9 mouse cellular contexts compared by ENCODE assay signal in genomic region chr13:64438863-64439452, GRCm38 (mm10). TPM values are rescaled to one million over a fixed set of nuclear protein-coding genes. Genes with fewer than 3 reads are reported as not detected.
A peak's percentile ranks its signal among the peaks of the same experiment; 100 is the strongest.
DNase-seq lines count a peak whose midpoint lies in the region; ATAC-seq and TF ChIP-seq lines count a peak whose summit lies in the region.
"Had no signal": no experiment of that assay in that cellular context is flagged by ENCODE, and none has a peak within 500 bp of the region (broad histone marks: within the 10 kb centered on the region; RNA-seq: fewer than 3 reads in every experiment).

No protein-coding gene starts in this region.

- peak; percentile 68 to 73 for TF ChIP-seq CTCF in CH12.LX (conservative IDR thresholded peaks at IDR 0.05 in 1 of 2, IDR thresholded peaks at IDR 0.05 in 1 of 2; ENCODE audit: low read depth in 2 of 2, low read length in 2 of 2)
- peak; percentile 80; the same call in 1 of the 2 replicates for TF ChIP-seq CTCF in brain, embryonic 14.5 days (IDR thresholded peaks at IDR 0.05; ENCODE audit: borderline replicate concordance, extremely low read depth, insufficient read depth, insufficient read length)

- H3K9me3 ChIP-seq in CH12.LX (replicated peaks; ENCODE audit: low read length), result no peaks in the 10 kb centered on the region
- H3K9me3 ChIP-seq in forebrain, embryonic 10.5 days, result no peaks in the 10 kb centered on the region
- no peaks in the 10 kb centered on the region for H3K9me3 ChIP-seq in liver, embryonic 16.5 days (replicated peaks; ENCODE audit: control insufficient read depth, low read length)
- H3K9me3 ChIP-seq in neural tube, embryonic 12.5 days, result no peaks in the 10 kb centered on the region

- TF ChIP-seq RAD21 in CH12.LX (IDR thresholded peaks at IDR 0.05; ENCODE audit: low read depth, low read length), result peak; percentile 67

- H3K27ac ChIP-seq in CH12.LX (ENCODE audit: insufficient read depth, low read depth), result no peak overlapping the region
- no peak overlapping the region for H3K27ac ChIP-seq in forebrain, embryonic 10.5 days
- H3K27ac ChIP-seq in liver, embryonic 16.5 days (ENCODE audit: low read length), result no peak overlapping the region
- H3K27ac ChIP-seq in neural tube, embryonic 12.5 days, result no peak overlapping the region

- H3K4me3 ChIP-seq in CH12.LX (replicated peaks in 1 of 3; ENCODE audit: low read depth in 2 of 3, low read length in 2 of 3, poor library complexity in 1 of 3), result no peak overlapping the region
- no peak overlapping the region for H3K4me3 ChIP-seq in forebrain, embryonic 10.5 days
- H3K4me3 ChIP-seq in liver, embryonic 16.5 days (ENCODE audit: low read depth, low read length), result no peak overlapping the region
- no peak overlapping the region for H3K4me3 ChIP-seq in neural tube, embryonic 12.5 days
- H3K4me3 ChIP-seq: erythroblast, embryonic 14.5 days had no signal

- no peaks in the 10 kb centered on the region for H3K79me2 ChIP-seq in CH12.LX (replicated peaks; ENCODE audit: control insufficient read depth, extremely low read depth, insufficient read depth, poor library complexity, severe bottlenecking)

- intact Hi-C loops in heart, postnatal 10 days (cut with DNase I), result loop anchor here (1.0 to 10.0 kb wide), 4 partner anchors 124 to 806 kb away; partner anchors contain the start of genes Mfsd14b and Zfp367

- DNase-seq in CH12.LX (ENCODE audit: extremely low read depth), result peak; percentile 82
- DNase-seq in brain, embryonic 14.5 days (ENCODE audit: low read depth), result peak; percentile 80
- DNase-seq in forebrain, embryonic 10.5 days (ENCODE audit: extremely low spot score, low spot score), result peak; percentile 63
- peak; percentile 80 to 90 for DNase-seq in heart, postnatal 10 days
- DNase-seq in kidney, postnatal 25 days, result peak; percentile 67 to 78
- peak; percentile 81 for DNase-seq in testis, postnatal 10 days (ENCODE audit: low spot score)

- peak; percentile 58; the same call in 1 of the 2 replicates for ATAC-seq in liver, embryonic 16.5 days (ENCODE audit: low read depth)
- peak; percentile 52 for ATAC-seq in neural tube, embryonic 12.5 days (ENCODE audit: low FRiP score, low read depth)

- H3K9ac ChIP-seq in CH12.LX (ENCODE audit: insufficient read depth, low read depth), result no peak overlapping the region
- no peak overlapping the region for H3K9ac ChIP-seq in liver, embryonic 16.5 days (ENCODE audit: low read depth, low read length)
- H3K9ac ChIP-seq in neural tube, embryonic 12.5 days, result no peak overlapping the region

- 60% methylated on average over 9 of the region's 9 CpGs for WGBS in forebrain, embryonic 10.5 days
- 40% methylated on average over 9 of the region's 9 CpGs for WGBS in liver, embryonic 16.5 days (ENCODE audit: insufficient replicate concordance)
- 61% methylated on average over 9 of the region's 9 CpGs for WGBS in neural tube, embryonic 12.5 days

- no peak for TF ChIP-seq POLR2A in CH12.LX (IDR thresholded peaks at IDR 0.05; ENCODE audit: low read depth, low read length)
- TF ChIP-seq POLR2A in brain, embryonic 14.5 days (IDR thresholded peaks at IDR 0.05; ENCODE audit: borderline replicate concordance, extremely low read depth, insufficient read depth, insufficient read length, poor library complexity, severe bottlenecking), result no peak

- H3K4me2 ChIP-seq in CH12.LX (ENCODE audit: insufficient read depth, low read depth, poor library complexity, severe bottlenecking), result no peak overlapping the region
- H3K4me2 ChIP-seq in liver, embryonic 16.5 days (ENCODE audit: low read depth, low read length), result no peak overlapping the region
- H3K4me2 ChIP-seq in neural tube, embryonic 12.5 days (replicated peaks), result no peak overlapping the region

- no peaks in the 10 kb centered on the region for H3K36me3 ChIP-seq in CH12.LX (replicated peaks in 1 of 2; ENCODE audit: control insufficient read depth in 1 of 2, insufficient read depth in 1 of 2, low read length in 1 of 2)
- H3K36me3 ChIP-seq in forebrain, embryonic 10.5 days (replicated peaks), result peaks cover 15% of the 10 kb centered on the region; the same call in 1 of the 2 replicates
- no peaks in the 10 kb centered on the region for H3K36me3 ChIP-seq in liver, embryonic 16.5 days (ENCODE audit: control insufficient read depth, insufficient read depth)
- H3K36me3 ChIP-seq in neural tube, embryonic 12.5 days, result no peaks in the 10 kb centered on the region

- dilution Hi-C loops in CH12.LX (cut with MboI; ENCODE audit: extremely low pct_ligation_motif_present, extremely low pct_unique_long_range_greater_than_20kb, low sequenced_read_pairs), result no loop called here

- H3K4me1 ChIP-seq in CH12.LX (ENCODE audit: control insufficient read depth in 1 of 2, insufficient read depth in 2 of 2), result peaks cover 0 to 25% of the 10 kb centered on the region in 2 experiments; a peak in 2 of 4 replicates
- no peaks in the 10 kb centered on the region for H3K4me1 ChIP-seq in forebrain, embryonic 10.5 days
- H3K4me1 ChIP-seq in liver, embryonic 16.5 days (ENCODE audit: control insufficient read depth, low read depth, low read length), result peaks cover 3% of the 10 kb centered on the region
- H3K4me1 ChIP-seq in neural tube, embryonic 12.5 days, result no peaks in the 10 kb centered on the region

- in situ Hi-C loops in CH12.LX (cut with MboI; ENCODE audit: low pct_ligation_motif_present, low pct_unique_long_range_greater_than_20kb, low sequenced_read_pairs), result no loop called here

- peaks cover 2% of the 10 kb centered on the region for H3K27me3 ChIP-seq in CH12.LX (replicated peaks)
- no peaks in the 10 kb centered on the region for H3K27me3 ChIP-seq in forebrain, embryonic 10.5 days (ENCODE audit: poor library complexity, severe bottlenecking)
- H3K27me3 ChIP-seq in liver, embryonic 16.5 days (ENCODE audit: control insufficient read depth, insufficient read depth, low read depth, low read length), result no peaks in the 10 kb centered on the region
- no peaks in the 10 kb centered on the region for H3K27me3 ChIP-seq in neural tube, embryonic 12.5 days (replicated peaks)

- TF ChIP-seq EP300 in CH12.LX (IDR thresholded peaks at IDR 0.05; ENCODE audit: low read length), result no peak

TF ChIP-seq in CH12.LX, 34 proteins besides CTCF, POLR2A, EP300 and RAD21:
- TF ChIP-seq JUND (conservative IDR thresholded peaks at IDR 0.05; ENCODE audit: low read depth, low read length), result no peak
- TF ChIP-seq SMC3 (IDR thresholded peaks at IDR 0.05; ENCODE audit: low read depth, low read length), result peak; percentile 60

RNA-seq across cellular contexts. Expression of gene Cdk20, which starts 6.8 kb away (rescaled TPM):
- total RNA-seq in CH12.LX (2012; rRNA removed) (0.21 and 0.29 TPM in 2 replicates), CH12.LX (2014; rRNA removed) (1.2 and 1.5 TPM in 2 replicates)
- polyA plus RNA-seq in CH12.LX (2012; ENCODE audit: insufficient read length, low read depth), result 1.5 and 2.2 TPM in 2 replicates
- polyA plus RNA-seq in brain, embryonic 14.5 days (2012; rRNA removed), result 23.7 and 26.9 TPM in 2 replicates
- polyA plus RNA-seq in forebrain, embryonic 10.5 days (2016; fragmentation: Nextera tagmentation; extraction: Ambion mirVana), result 10.2 and 10.8 TPM in 2 replicates
- total RNA-seq in heart, postnatal 10 days (2021), result 1 to 10 TPM; 3.3 TPM
- 4.1 and 4.9 TPM in 2 replicates for polyA plus RNA-seq in liver, embryonic 16.5 days (2015; fragmentation: Nextera tagmentation; extraction: Ambion mirVana)
- 11.4 and 12.2 TPM in 2 replicates for polyA plus RNA-seq in neural tube, embryonic 12.5 days (2016; fragmentation: Nextera tagmentation; extraction: Ambion mirVana)

RNA-seq across cellular contexts. Expression of gene Fam240b, which starts 58.6 kb away (rescaled TPM):
- total RNA-seq in CH12.LX (2012; rRNA removed) (not detected in 2 replicates), CH12.LX (2014; rRNA removed) (not detected in 2 replicates)
- not detected in 2 replicates for polyA plus RNA-seq in CH12.LX (2012; ENCODE audit: insufficient read length, low read depth)
- not detected in 2 replicates for polyA plus RNA-seq in brain, embryonic 14.5 days (2012; rRNA removed)
- not detected in 2 replicates for polyA plus RNA-seq in forebrain, embryonic 10.5 days (2016; fragmentation: Nextera tagmentation; extraction: Ambion mirVana)
- total RNA-seq in heart, postnatal 10 days (2021), result not detected
- not detected in 2 replicates for polyA plus RNA-seq in liver, embryonic 16.5 days (2015; fragmentation: Nextera tagmentation; extraction: Ambion mirVana)
- not detected in 2 replicates for polyA plus RNA-seq in neural tube, embryonic 12.5 days (2016; fragmentation: Nextera tagmentation; extraction: Ambion mirVana)
- polyA plus RNA-seq: erythroblast, embryonic 14.5 days had no signal
